Mouse (Mus musculus) large intestine, adult 2 months (tissue): ENCODE results near the gene Gm17949. TPM values are rescaled to one million over a fixed set of nuclear protein-coding genes. Genes with fewer than 3 reads are reported as not detected.

Source experiments
- DNase-seq: peaks from one replicate; pipeline ENCODE4 v3.0.0-alpha.2; 2012; ENCODE audit warnings: low read depth, low spot score
- WGBS: fragments of 180-500 bp; shearing (Covaris S2); methylation state at CpG from one replicate; pipeline ENCODE4 v1.1.7; 2018; 5-methylcytosine and 5-hydroxymethylcytosine counted together
- polyA plus RNA-seq: library from polyadenylated mRNA; depleted of rRNA; stranded (reverse); fragments of >200 nt; gene quantifications from 2 replicates; pipeline ENCODE4 v1.2.3, GENCODE M21; 2012; rRNA removed

Gene Gm17949
- polyA plus RNA-seq = not detected in 2 replicates

GRCm38 (mm10) chr17:57011236-57012141, at the start of gene Gm17949, which contains the start of gene Gtf2f1:
Gene Gm17949, plus strand, starts transcription at chr17:57011469.
Gene Gtf2f1, minus strand, starts transcription at chr17:57011288.
- WGBS = under 1% methylated on average over 51 of the region's 51 CpGs
- peak; percentile 87 for DNase-seq

- DNase-seq = no peak
- 93% methylated on average over 4 of the region's 4 CpGs for WGBS
These were observed 49.4 kb upstream of the Gm17949 start for GRCm38 (mm10) chr17:56961880-56962279.

- 55% methylated on average over 5 of the region's 5 CpGs for WGBS
- DNase-seq = no peak
These were observed 48.4 kb upstream of the Gm17949 start for GRCm38 (mm10) chr17:56962642-56963405.

DNA sequence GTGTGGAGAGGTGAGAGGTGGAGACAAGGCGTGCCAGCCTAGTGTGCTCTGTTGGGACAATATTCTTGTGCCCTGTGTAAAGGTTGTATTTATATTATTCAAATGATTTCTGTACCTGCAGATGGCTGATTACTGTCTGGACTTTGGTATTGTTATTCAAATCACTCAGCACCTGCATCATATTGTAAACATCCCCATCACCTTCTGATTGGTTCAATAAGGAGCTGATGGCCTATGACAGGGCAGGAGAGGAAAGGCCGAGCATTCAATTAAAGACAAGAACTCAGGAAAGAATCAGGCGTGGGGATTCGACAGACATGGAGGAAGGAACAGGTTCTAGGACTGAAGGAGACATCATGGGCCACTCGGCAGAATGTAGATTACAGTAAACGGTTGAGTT, 47.6 kb upstream of the Gm17949 start:
- WGBS = 32% methylated on average over 6 of the region's 6 CpGs

GRCm38 (mm10) chr17:56969321-56969720, 41.9 kb upstream of the Gm17949 start:
- WGBS = 25% methylated on average over 3 of the region's 3 CpGs
- DNase-seq = no peak

More for the DNA sequence above, 47.6 kb upstream of the Gm17949 start:
- DNase-seq = peak; percentile 83

GRCm38 (mm10) chr17:56970081-56970480, 41.2 kb upstream of the Gm17949 start:
- no peak for DNase-seq
- 58% methylated on average over 5 of the region's 5 CpGs for WGBS

DNA sequence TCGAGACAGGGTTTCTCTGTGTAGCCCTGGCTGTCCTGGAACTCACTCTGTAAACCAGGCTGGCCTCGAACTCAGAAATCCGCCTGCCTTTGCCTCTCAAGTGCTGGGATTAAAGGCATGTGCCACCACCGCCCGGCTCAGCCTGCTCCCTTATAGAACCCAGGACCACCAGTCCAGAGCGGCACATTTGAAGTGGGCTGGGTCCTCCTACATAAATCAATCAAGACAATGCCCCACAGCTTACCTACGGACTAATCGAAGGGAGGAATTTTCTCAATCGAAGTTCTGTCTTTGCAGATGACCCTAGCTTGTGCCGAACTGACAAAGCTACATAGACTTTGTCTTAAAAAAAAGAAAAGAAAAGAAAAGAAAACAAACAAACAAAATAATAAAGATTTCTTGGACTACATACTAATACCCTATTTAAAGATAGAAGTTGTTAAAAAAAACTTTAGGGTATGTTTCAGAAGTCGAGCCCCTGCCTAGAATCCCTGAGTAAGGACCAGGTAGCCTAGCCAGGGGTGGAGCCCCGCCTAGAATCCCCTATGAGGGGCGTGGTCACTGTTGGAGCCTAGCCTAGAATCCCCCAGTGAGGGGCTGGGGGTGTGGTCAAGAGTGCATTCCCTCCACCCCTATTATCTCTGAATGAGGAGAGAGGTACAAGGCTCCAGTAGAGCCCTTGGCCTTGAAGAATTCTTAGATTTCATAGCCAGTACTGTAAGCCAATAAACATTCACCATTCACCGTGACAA, 37.1 kb upstream of the Gm17949 start:
- no peak for DNase-seq
- 65% methylated on average over 14 of the region's 14 CpGs for WGBS

DNA sequence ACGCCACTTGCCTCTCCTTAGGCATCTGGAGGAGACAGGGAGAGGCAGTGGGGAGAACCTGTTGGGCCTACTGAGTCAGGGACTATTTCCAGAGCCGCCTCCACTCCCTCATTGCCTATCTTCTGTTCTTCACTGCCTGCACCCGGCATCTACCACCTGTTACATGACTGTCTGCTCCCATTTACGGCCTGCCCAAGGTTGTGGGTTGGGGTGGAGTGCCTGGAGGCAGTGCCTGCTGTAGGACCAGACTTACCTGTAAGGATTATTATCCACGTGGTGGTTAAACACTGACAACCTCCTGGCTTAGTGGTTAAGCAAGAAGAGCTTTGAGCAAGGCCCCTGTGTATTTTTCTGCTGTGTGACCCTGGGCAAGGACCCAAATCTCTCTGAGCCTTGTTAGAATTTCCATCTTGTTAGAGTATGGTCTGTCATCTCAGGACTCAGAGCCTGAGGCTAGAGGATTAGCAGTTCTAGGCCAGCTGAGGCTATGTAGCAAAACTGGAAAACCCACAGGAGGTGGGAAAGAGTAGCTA, 36.5 kb upstream of the Gm17949 start:
- 32% methylated on average over 5 of the region's 5 CpGs for WGBS
- DNase-seq = no peak

GRCm38 (mm10) chr17:56975391-56975790, 35.9 kb upstream of the Gm17949 start:
- no peak for DNase-seq
- WGBS = 57% methylated on average over 3 of the region's 3 CpGs

DNA sequence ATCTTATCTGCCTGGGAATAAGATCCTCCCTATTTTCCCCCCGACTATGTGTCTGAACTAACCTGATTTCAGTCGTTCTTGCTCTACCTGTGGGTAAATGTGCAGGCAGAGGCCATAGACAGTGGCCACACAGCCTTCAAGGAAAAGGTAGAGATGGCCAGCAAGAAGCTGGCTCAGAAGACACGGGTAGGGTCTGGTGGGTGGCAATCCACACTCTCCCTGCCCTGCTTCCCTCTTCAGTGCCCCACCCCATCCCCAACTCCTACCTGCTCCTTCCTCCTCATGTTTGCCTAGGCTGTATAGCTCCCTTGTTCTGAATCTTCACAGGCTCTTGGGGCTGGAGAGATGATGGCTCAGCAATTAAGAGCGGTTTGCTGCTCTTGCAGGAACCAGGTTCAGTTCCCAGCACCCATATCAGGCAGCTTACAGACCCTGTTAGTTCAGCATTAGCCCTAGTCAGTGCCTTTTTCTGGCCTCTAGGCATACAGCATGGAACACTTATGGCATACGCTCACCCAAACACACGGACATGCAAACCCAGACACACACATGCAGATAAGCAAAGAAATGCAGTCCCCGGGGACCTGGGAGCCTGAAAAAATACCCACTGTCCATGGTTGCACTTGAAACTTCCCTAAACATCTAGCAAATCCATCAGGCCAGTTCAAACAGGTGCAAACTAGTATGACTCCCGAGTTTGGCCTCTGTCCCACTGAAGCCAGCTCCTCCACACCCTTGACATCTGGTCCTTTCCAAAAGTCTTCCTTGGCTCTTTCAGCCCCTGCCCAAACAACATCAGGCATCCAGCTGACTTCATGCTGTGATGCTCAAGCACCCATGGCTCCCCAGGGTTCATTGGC, 34.5 kb upstream of the Gm17949 start:
- 37% methylated on average over 8 of the region's 8 CpGs for WGBS
- DNase-seq = no peak

DNA sequence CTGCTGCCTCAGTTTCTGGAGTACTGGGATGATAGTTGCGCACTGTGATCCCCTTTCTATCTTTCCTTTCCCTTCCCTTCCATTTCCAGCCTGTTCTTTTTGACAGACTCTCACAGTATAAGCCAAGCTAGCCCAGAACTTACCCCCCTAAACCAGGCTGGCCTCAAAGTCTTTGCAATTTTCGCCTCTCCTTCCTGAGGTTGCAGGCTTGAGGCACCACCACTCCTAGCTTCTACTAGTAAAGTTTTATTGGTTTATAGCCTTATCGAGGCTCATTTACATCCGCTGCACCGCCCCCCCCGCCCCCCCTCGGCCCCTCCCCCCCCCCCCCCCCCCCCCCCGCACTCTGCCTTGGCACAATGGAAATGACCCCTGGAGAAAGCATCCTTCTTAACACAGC, 31.7 kb upstream of the Gm17949 start:
- 14% methylated on average over 6 of the region's 8 CpGs for whole genome bisulfite sequencing
- no peak for DNase-seq

DNA sequence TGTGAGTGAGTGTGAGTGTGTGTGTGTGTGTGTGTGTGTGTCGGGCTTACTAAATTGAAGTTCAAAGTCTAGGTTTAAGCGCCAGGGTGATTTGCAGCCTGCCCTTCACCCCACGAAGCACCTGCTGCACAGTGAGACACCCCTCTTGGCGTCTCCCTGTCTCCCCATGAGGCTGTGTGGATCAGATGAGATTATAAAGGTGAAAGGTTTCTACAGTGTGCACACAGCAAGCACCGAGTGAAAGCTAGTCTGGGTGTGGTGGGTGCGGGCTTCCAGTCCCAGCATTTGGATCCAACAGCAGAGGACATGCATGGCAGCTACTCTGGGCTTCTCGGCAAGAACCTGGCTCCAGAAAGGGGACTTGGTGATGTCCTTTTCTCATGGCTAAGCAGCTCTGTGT, 30.2 kb upstream of the Gm17949 start:
- DNase-seq = peak; percentile 85
- WGBS = 20% methylated on average over 7 of the region's 7 CpGs

DNA sequence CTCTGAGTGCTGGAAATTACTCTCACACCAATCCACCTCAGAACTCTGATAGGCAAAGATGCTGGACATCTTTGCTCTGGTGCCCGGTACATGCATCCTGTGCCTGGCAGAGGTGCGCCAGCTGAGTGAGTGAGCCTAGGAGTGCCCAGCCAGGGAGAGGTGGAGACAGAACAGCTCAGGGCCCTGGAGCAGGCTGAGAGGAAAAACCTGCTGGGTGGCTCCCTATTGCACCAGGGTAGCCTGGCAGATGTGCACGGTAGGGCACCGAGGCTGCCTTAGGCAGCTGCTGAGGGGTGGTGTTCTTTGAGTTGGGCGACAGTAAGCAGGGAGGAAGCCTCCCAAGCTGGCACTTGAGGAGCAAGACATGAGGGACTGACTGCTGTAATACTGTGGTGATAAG, 29.3 kb upstream of the Gm17949 start, which contains the start of gene Acer1:
TSS of gene Acer1 (minus strand) at position 114 of the 400 bp plus-strand sequence.
- no peak for DNase-seq
- 30% methylated on average over 5 of the region's 5 CpGs for WGBS

DNA sequence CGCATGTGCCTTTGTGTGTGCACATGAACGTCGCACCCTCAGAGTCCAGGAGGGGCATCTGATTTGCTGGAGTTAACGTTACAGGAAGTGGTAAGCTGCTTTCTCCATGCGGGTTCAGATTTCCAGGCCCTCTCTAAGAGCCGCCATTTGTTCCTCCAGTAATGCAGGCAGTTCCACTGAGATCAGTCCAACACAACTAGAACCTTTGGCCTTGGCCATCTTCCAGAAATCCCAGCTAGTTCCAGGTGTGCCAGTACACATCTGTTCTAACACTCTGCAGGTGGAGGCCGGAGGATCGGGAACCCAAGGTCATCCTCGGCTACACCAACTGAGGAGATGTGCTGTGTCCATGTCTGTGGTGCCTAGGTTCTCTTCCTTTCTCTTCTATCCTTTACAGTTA, 26.4 kb upstream of the Gm17949 start:
- no peak for DNase-seq
- WGBS = 42% methylated on average over 9 of the region's 9 CpGs

- DNase-seq = no peak
- WGBS = 67% methylated on average over 3 of the region's 3 CpGs
These were observed 25.6 kb upstream of the Gm17949 start for GRCm38 (mm10) chr17:56985656-56986055.

GRCm38 (mm10) chr17:56986105-56986805, 25.0 kb upstream of the Gm17949 start:
- 95% methylated on average over 3 of the region's 3 CpGs for WGBS
- no peak for DNase-seq

GRCm38 (mm10) chr17:56988441-56988840, 22.8 kb upstream of the Gm17949 start:
- 87% methylated on average over 7 of the region's 7 CpGs for whole genome bisulfite sequencing
- DNase-seq = no peak

- no peak for DNase-seq
- WGBS = 74% methylated on average over 7 of the region's 7 CpGs
These were observed 22.3 kb upstream of the Gm17949 start for GRCm38 (mm10) chr17:56988921-56989430.
